Mouse (Mus musculus) left cerebral cortex, postnatal 36 days (tissue): ENCODE measurements at regions not wholly inside any gene's neighbourhood (a gene's known extent, or its start where the extent isn't known, plus 50 kb on each side); places are given as distances from the start of the nearest gene placed in this dataset.
A peak's percentile ranks its signal among the peaks of the same experiment; 100 is the strongest.

Experiments
- DNase-seq, 2 experiments: peaks; one replicate each; pipeline ENCODE4 v3.0.0; 2021 to 2022; ENCODE audit warnings: low spot score in 2 of 2, mixed read lengths in 1 of 2
- intact Hi-C: fragments of 180-260 bp; cut with DNase I; formaldehyde crosslinking; loops from one replicate; pipeline ENCODE4 v1.15.1; 2025

GRCm38 (mm10) chr13:84878178-84878849, 310.9 kb upstream of the Ccnh start:
- intact Hi-C loops, result no loop called here
- DNase-seq, result no peak

GRCm38 (mm10) chr13:84905347-84905981, 283.7 kb upstream of the Ccnh start:
- intact Hi-C loops, result no loop called here
- DNase-seq, result no peak

GRCm38 (mm10) chr13:84905994-84906393, 283.2 kb upstream of the Ccnh start:
- DNase-seq, result no peak
- intact Hi-C loops, result no loop called here

GRCm38 (mm10) chr13:84931271-84931670, 257.9 kb upstream of the Ccnh start:
- intact Hi-C loops, result no loop called here
- no peak for DNase-seq

- intact Hi-C loops, result no loop called here
- peak; percentile 13 to 18 for DNase-seq
These were observed 253.6 kb upstream of the Ccnh start for GRCm38 (mm10) chr13:84935610-84936009.

- intact Hi-C loops, result no loop called here
- no peak for DNase-seq
These were observed 249.5 kb upstream of the Ccnh start for GRCm38 (mm10) chr13:84939695-84940094.

- intact Hi-C loops, result no loop called here
These were observed 248.3 kb upstream of the Ccnh start for GRCm38 (mm10) chr13:84940936-84941335.

GRCm38 (mm10) chr13:84950873-84951272, 238.3 kb upstream of the Ccnh start:
- intact Hi-C loops, result loop anchor here (2.0 kb wide), 1 partner anchor 214 kb away; no protein-coding TSS in a partner anchor
- DNase-seq, result no peak

More at GRCm38 (mm10) chr13:84940936-84941335, 248.3 kb upstream of the Ccnh start:
- DNase-seq, result no peak

GRCm38 (mm10) chr13:84953161-84953560, 236.0 kb upstream of the Ccnh start:
- no peak for DNase-seq
- intact Hi-C loops, result no loop called here

GRCm38 (mm10) chr13:84953760-84954159, 235.4 kb upstream of the Ccnh start:
- no peak for DNase-seq
- intact Hi-C loops, result no loop called here

- DNase-seq, result no peak
- intact Hi-C loops, result no loop called here
These were observed 220.3 kb upstream of the Ccnh start for GRCm38 (mm10) chr13:84968943-84969342.
